Mouse (Mus musculus) central nervous system, embryonic 18 days (tissue): Measurements from ENCODE around the gene Eno3. TPM values are rescaled to one million over a fixed set of nuclear protein-coding genes. Genes with fewer than 3 reads are reported as not detected.

Source experiments
- polyA plus RNA-seq: library from polyadenylated mRNA; depleted of rRNA; stranded (reverse); fragments of >200 nt; gene quantifications from 2 replicates; pipeline ENCODE4 v1.2.3, GENCODE M21; 2012; rRNA removed

Gene Eno3
- polyA plus RNA-seq = 17.5 and 44.8 TPM in 2 replicates

GRCm38 (mm10) chr11:70656964-70657363 is at the start of gene Eno3:
Eno3 (plus strand) TSS chr11:70657202.

GRCm38 (mm10) chr11:70615516-70616093 is 41.4 kb upstream of the Eno3 start, which contains the start of gene 4930544D05Rik:
4930544D05Rik (plus strand) TSS chr11:70615848.

GRCm38 (mm10) chr11:70619101-70619500 is 37.9 kb upstream of the Eno3 start, which contains the start of gene Chrne:
Chrne (minus strand) TSS chr11:70619216.

GRCm38 (mm10) chr11:70638714-70639278 is 18.2 kb upstream of the Eno3 start, which contains the start of gene Gp1ba:
Gp1ba (plus strand) TSS chr11:70639122.

GRCm38 (mm10) chr11:70646691-70647650 is 10.0 kb upstream of the Eno3 start, which contains the start of the genes Rnf167 and Slc25a11:
Rnf167 (plus strand) TSS chr11:70647235.
Slc25a11 (minus strand) TSS chr11:70647479.

GRCm38 (mm10) chr11:70654198-70654922 is 2.6 kb upstream of the Eno3 start, which contains the start of gene Pfn1:
Pfn1 (minus strand) TSS chr11:70654644.

GRCm38 (mm10) chr11:70668771-70669505 is 11.9 kb downstream of the Eno3 start, which contains the start of gene Spag7:
Spag7 (minus strand) TSS chr11:70669416.

GRCm38 (mm10) chr11:70687601-70688199 is 30.7 kb downstream of the Eno3 start, which contains the start of gene Camta2:
Camta2 (minus strand) TSS chr11:70688105.

GRCm38 (mm10) chr11:70699722-70700556 is 42.9 kb downstream of the Eno3 start, which contains the start of the genes Inca1 and Kif1c:
Inca1 (minus strand) TSS chr11:70700155.
Kif1c (plus strand) TSS chr11:70700548.

Other genes starting within 250 kb of the Eno3 start
- 22.4 and 26.1 TPM in 2 replicates for gene Pelp1, start 247.2 kb upstream of the Eno3 start, polyA plus RNA-seq
- gene Arrb2, start 224.6 kb upstream of the Eno3 start, polyA plus RNA-seq = 64.3 and 77.9 TPM in 2 replicates
- gene Med11, start 205.3 kb upstream of the Eno3 start, polyA plus RNA-seq = 29.5 and 33.2 TPM in 2 replicates
- gene Zmynd15, start 197.8 kb upstream of the Eno3 start, polyA plus RNA-seq = 1.4 and 1.6 TPM in 2 replicates
- 2.1 and 4.0 TPM in 2 replicates for gene Cxcl16, start 197.2 kb upstream of the Eno3 start, polyA plus RNA-seq
- 5.3 and 6.0 TPM in 2 replicates for gene Tm4sf5, start 152.0 kb upstream of the Eno3 start, polyA plus RNA-seq
- gene Vmo1, start 142.6 kb upstream of the Eno3 start, polyA plus RNA-seq = 0.17 TPM in 1 of 2 replicates, not detected in the other
- not detected in 2 replicates for gene Gltpd2, start 138.0 kb upstream of the Eno3 start, polyA plus RNA-seq
- gene Psmb6, start 131.8 kb upstream of the Eno3 start, polyA plus RNA-seq = 411 and 440 TPM in 2 replicates
- not detected in 2 replicates for gene Gm40193, start 124.3 kb upstream of the Eno3 start, polyA plus RNA-seq
- 30.0 and 37.4 TPM in 2 replicates for gene Pld2, start 117.1 kb upstream of the Eno3 start, polyA plus RNA-seq
- 97.3 and 104 TPM in 2 replicates for gene Mink1, start 94.3 kb upstream of the Eno3 start, polyA plus RNA-seq
- gene 4930544D05Rik, start 41.4 kb upstream of the Eno3 start, polyA plus RNA-seq = 0.12 TPM in 1 of 2 replicates, not detected in the other
- gene Chrne, start 38.0 kb upstream of the Eno3 start, polyA plus RNA-seq = 0.13 and 0.53 TPM in 2 replicates
- 0.05 TPM in 1 of 2 replicates, not detected in the other for gene Gp1ba, start 18.1 kb upstream of the Eno3 start, polyA plus RNA-seq
- 96.5 and 96.7 TPM in 2 replicates for gene Rnf167, start 10.0 kb upstream of the Eno3 start, polyA plus RNA-seq
- 113 and 117 TPM in 2 replicates for gene Slc25a11, start 9.7 kb upstream of the Eno3 start, polyA plus RNA-seq
- 321 and 340 TPM in 2 replicates for gene Pfn1, start 2.6 kb upstream of the Eno3 start, polyA plus RNA-seq
- 70.3 and 73.0 TPM in 2 replicates for gene Spag7, start 12.2 kb downstream of the Eno3 start, polyA plus RNA-seq
- gene Camta2, start 30.9 kb downstream of the Eno3 start, polyA plus RNA-seq = 20.3 and 22.8 TPM in 2 replicates
- gene Inca1, start 43.0 kb downstream of the Eno3 start, polyA plus RNA-seq = 0.49 and 0.56 TPM in 2 replicates
- 16.3 and 18.0 TPM in 2 replicates for gene Kif1c, start 43.3 kb downstream of the Eno3 start, polyA plus RNA-seq
- 9.1 TPM in 2 replicates for gene Zfp3, start 107.0 kb downstream of the Eno3 start, polyA plus RNA-seq
- 0.07 TPM in 1 of 2 replicates, not detected in the other for gene Scimp, start 155.4 kb downstream of the Eno3 start, polyA plus RNA-seq
- 35.8 and 38.5 TPM in 2 replicates for gene Rabep1, start 187.6 kb downstream of the Eno3 start, polyA plus RNA-seq